Mouse (Mus musculus) megakaryocyte, embryonic 14.5 days (primary cell): ENCODE data around the gene Il31.

Experiments
- FLI1 ChIP-seq: IDR thresholded peaks from 2 replicates; pipeline ENCODE4 v1.6.1; 2012; ENCODE audit warnings: low read length, inconsistent platforms, mixed read lengths
- GATA1 ChIP-seq: IDR thresholded peaks from 3 replicates; pipeline ENCODE4 v1.6.1; 2012; ENCODE audit warnings: mixed read lengths, low read length, inconsistent platforms, borderline replicate concordance

- no peak for TF ChIP-seq GATA1
- no peak for TF ChIP-seq FLI1
Measured at GRCm38 (mm10) chr5:123431524-123432304, 57.6 kb downstream of the Il31 start.
